Mouse (Mus musculus): Measurements from ENCODE around the gene Mnd1. TPM values are rescaled to one million over a fixed set of nuclear protein-coding genes. Genes with fewer than 3 reads are reported as not detected.
A peak's percentile ranks its signal among the peaks of the same experiment; 100 is the strongest.

Gene Mnd1
- polyA plus RNA-seq (2012; fragmentation: generic; extraction: Trizol): 7.7 TPM

DNA sequence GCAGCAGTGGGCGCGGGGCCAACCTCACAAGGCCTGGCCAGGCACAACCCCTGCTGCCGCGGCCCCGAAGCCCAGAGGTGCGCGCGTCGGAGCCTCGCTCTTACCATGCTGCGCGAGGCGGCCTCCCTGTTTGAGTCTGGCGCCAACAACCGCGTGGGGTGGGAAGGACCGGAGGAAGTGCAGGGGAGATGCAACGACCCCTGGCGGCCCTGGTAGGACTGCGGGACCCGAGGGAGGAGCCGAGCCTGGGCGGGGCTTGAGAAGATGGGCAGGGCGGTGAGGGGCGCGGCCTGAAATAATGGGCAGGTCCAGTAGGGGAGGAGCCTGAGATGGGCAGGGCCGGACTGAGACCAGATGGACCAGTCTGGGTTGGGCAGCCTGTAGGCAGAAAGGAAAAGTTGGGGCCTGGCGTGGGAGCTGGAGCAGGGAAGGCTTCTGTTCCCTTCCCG lies at the start of gene Mnd1:
Gene Mnd1, minus strand, starts transcription at position 229 of the 449 bp plus-strand sequence.
- peak in 1 of 3 experiments; percentile 4 for TF ChIP-seq MYOG (IDR thresholded peaks at IDR 0.05; ENCODE audit: control insufficient read depth in 1 of 3, insufficient read depth in 1 of 3, insufficient read length in 2 of 3, low read depth in 2 of 3)
- no peak for TF ChIP-seq USF1 (IDR thresholded peaks at IDR 0.05; ENCODE audit: low read depth)
- TF ChIP-seq CEBPB (IDR thresholded peaks at IDR 0.05; ENCODE audit: insufficient read depth, poor library complexity, severe bottlenecking): no peak
- TF ChIP-seq POLR2AphosphoS2 (IDR thresholded peaks at IDR 0.05; ENCODE audit: insufficient read length, low read depth): peak; percentile 51
- no peak for TF ChIP-seq TCF12 (IDR thresholded peaks at IDR 0.05; ENCODE audit: insufficient read depth, poor library complexity, severe bottlenecking)
- TF ChIP-seq POLR2A (IDR thresholded peaks at IDR 0.05; ENCODE audit: insufficient read length, low read depth): peak; percentile 52
- peak; percentile 60 for TF ChIP-seq MAX (IDR thresholded peaks at IDR 0.05; ENCODE audit: low read depth)
- no peak for TF ChIP-seq TCF3 (IDR thresholded peaks at IDR 0.05; ENCODE audit: insufficient read length, low read depth)
- peak; percentile 94 for TF ChIP-seq E2F4 (IDR thresholded peaks at IDR 0.05; ENCODE audit: insufficient read depth)
- TF ChIP-seq REST (IDR thresholded peaks at IDR 0.05; ENCODE audit: insufficient read depth, insufficient read length): no peak
- no peak for TF ChIP-seq SRF (IDR thresholded peaks at IDR 0.05; ENCODE audit: control insufficient read depth, insufficient read length, low read depth)
- TF ChIP-seq MYOD1 (IDR thresholded peaks at IDR 0.05; ENCODE audit: control insufficient read depth in 1 of 3, insufficient read length in 2 of 3, low read depth in 2 of 3): no peak
- no peaks in the 10 kb centered on the region for H3K36me3 ChIP-seq (ENCODE audit: control insufficient read depth, insufficient read depth)
- no peak within 1 kb of the TSS for H3ac ChIP-seq (ENCODE audit: control insufficient read depth, insufficient read length)

GRCm38 (mm10) chr3:84204640-84205039 lies 49.1 kb upstream of the Mnd1 start:
- no peak for TF ChIP-seq REST (IDR thresholded peaks at IDR 0.05; ENCODE audit: insufficient read depth, insufficient read length)
- TF ChIP-seq SRF (IDR thresholded peaks at IDR 0.05; ENCODE audit: control insufficient read depth, insufficient read length, low read depth): no peak
- no peak for TF ChIP-seq E2F4 (IDR thresholded peaks at IDR 0.05; ENCODE audit: insufficient read depth)
- no peak for TF ChIP-seq CEBPB (IDR thresholded peaks at IDR 0.05; ENCODE audit: insufficient read depth, poor library complexity, severe bottlenecking)
- TF ChIP-seq USF1 (IDR thresholded peaks at IDR 0.05; ENCODE audit: low read depth): no peak

More for the DNA sequence above, at the start of gene Mnd1:
- Histone ChIP-seq H3K4me3 (peak within 1 kb of the TSS; percentile 12), H3K27me3 (ENCODE audit: control insufficient read depth, insufficient read depth, insufficient read length) (no peaks in the 10 kb centered on the region), H3K79me2 (ENCODE audit: control insufficient read depth, insufficient read depth) (no peaks in the 10 kb centered on the region), H3K4me2 (ENCODE audit: low read depth) (peak within 1 kb of the TSS; percentile 80)

DNA sequence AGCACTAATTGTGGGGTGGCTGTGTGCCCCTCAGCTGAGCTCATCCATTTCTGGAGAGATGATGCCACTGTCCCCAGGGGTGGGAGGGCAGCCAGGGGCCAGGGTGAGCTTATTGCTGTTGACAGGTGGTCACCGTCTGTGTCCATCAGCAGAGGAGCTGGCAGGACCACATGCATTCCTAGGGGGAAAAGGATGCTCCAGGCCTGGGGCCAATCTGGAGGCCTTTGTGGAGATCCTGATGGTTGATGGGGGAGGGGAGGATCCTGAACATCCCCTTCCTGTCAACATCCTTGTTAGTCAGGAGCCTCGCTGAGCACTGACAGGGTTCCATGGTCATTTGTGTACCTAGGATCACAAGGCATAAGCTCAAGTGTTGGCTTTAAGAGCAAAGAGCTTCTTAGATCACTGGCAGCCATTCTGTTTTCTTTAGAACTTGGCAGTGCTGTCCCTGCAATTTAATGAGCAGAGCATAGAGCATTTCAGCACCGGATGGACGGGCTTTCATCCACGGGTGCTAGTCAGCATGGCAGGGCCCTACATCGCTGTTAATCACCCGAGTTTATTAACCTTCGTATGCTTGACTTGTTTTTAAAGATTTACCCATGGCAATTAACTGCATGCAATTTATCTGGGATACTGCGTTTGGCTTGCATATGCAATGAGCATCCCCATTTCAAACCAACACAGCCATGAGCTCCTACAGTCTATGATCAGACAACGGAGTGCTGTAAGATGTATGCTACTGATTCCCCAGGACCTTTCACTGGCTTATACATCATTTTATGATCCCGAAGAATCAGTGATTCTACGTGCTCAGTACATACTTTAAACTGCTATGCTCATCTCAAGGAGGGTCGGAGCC lies 45.2 kb upstream of the Mnd1 start:
- no peak for TF ChIP-seq USF1 (IDR thresholded peaks at IDR 0.05; ENCODE audit: low read depth)
- peak in 1 of 3 experiments; percentile 38 for TF ChIP-seq MYOD1 (IDR thresholded peaks at IDR 0.05; ENCODE audit: control insufficient read depth in 1 of 3, insufficient read length in 2 of 3, low read depth in 2 of 3)
- no peak overlapping the region for H3K4me2 ChIP-seq (ENCODE audit: low read depth)
- no peaks in the 10 kb centered on the region for H3K27me3 ChIP-seq (ENCODE audit: control insufficient read depth, insufficient read depth, insufficient read length)
- H3K4me3 ChIP-seq: no peak overlapping the region
- no peaks in the 10 kb centered on the region for H3K79me2 ChIP-seq (ENCODE audit: control insufficient read depth, insufficient read depth)
- no peak overlapping the region for H3ac ChIP-seq (ENCODE audit: control insufficient read depth, insufficient read length)
- H3K36me3 ChIP-seq (ENCODE audit: control insufficient read depth, insufficient read depth): no peaks in the 10 kb centered on the region

More at GRCm38 (mm10) chr3:84204640-84205039, 49.1 kb upstream of the Mnd1 start:
- no peaks in the 10 kb centered on the region for H3K36me3 ChIP-seq (ENCODE audit: control insufficient read depth, insufficient read depth)
- H3ac ChIP-seq (ENCODE audit: control insufficient read depth, insufficient read length): no peak overlapping the region
- H3K4me2 ChIP-seq (ENCODE audit: low read depth): no peak overlapping the region
- no peak overlapping the region for H3K4me3 ChIP-seq
- H3K27me3 ChIP-seq (ENCODE audit: control insufficient read depth, insufficient read depth, insufficient read length): no peaks in the 10 kb centered on the region
- no peaks in the 10 kb centered on the region for H3K79me2 ChIP-seq (ENCODE audit: control insufficient read depth, insufficient read depth)

DNA sequence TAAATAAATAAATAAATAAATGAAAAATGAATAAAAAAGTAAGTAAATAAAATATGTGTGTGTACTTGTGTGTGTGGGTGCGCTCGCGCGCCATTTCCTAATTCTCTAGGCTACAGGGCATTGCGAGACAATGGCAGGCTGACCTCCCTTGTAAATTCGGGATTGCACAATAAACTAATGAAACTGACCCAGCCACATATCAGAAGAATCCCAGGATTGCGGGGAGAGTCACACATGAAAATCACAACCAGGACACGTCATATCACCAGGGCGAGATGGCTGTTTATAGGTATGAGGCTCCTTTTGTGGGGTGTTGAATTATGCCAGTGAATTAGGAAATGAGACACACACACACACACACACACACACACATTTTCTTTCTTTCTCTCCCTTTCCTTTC lies 43.9 kb upstream of the Mnd1 start:
- no peak overlapping the region for H3ac ChIP-seq (ENCODE audit: control insufficient read depth, insufficient read length)
- no peak overlapping the region for H3K4me2 ChIP-seq (ENCODE audit: low read depth)
- H3K79me2 ChIP-seq (ENCODE audit: control insufficient read depth, insufficient read depth): no peaks in the 10 kb centered on the region
- H3K27me3 ChIP-seq (ENCODE audit: control insufficient read depth, insufficient read depth, insufficient read length): no peaks in the 10 kb centered on the region
- H3K4me3 ChIP-seq: no peak overlapping the region
- TF ChIP-seq REST (IDR thresholded peaks at IDR 0.05; ENCODE audit: insufficient read depth, insufficient read length) (no peak), USF1 (IDR thresholded peaks at IDR 0.05; ENCODE audit: low read depth) (no peak), MAX (IDR thresholded peaks at IDR 0.05; ENCODE audit: low read depth) (no peak), TCF12 (IDR thresholded peaks at IDR 0.05; ENCODE audit: insufficient read depth, poor library complexity, severe bottlenecking) (no peak), MYOG (IDR thresholded peaks at IDR 0.05; ENCODE audit: control insufficient read depth in 1 of 3, insufficient read depth in 1 of 3, insufficient read length in 2 of 3, low read depth in 2 of 3) (no peak), MYOD1 (IDR thresholded peaks at IDR 0.05; ENCODE audit: control insufficient read depth in 1 of 3, insufficient read length in 2 of 3, low read depth in 2 of 3) (no peak), POLR2A (IDR thresholded peaks at IDR 0.05; ENCODE audit: insufficient read length, low read depth) (no peak), CEBPB (IDR thresholded peaks at IDR 0.05; ENCODE audit: insufficient read depth, poor library complexity, severe bottlenecking) (no peak), E2F4 (IDR thresholded peaks at IDR 0.05; ENCODE audit: insufficient read depth) (no peak), SRF (IDR thresholded peaks at IDR 0.05; ENCODE audit: control insufficient read depth, insufficient read length, low read depth) (no peak), POLR2AphosphoS2 (IDR thresholded peaks at IDR 0.05; ENCODE audit: insufficient read length, low read depth) (no peak)
- H3K36me3 ChIP-seq (ENCODE audit: control insufficient read depth, insufficient read depth): no peaks in the 10 kb centered on the region

DNA sequence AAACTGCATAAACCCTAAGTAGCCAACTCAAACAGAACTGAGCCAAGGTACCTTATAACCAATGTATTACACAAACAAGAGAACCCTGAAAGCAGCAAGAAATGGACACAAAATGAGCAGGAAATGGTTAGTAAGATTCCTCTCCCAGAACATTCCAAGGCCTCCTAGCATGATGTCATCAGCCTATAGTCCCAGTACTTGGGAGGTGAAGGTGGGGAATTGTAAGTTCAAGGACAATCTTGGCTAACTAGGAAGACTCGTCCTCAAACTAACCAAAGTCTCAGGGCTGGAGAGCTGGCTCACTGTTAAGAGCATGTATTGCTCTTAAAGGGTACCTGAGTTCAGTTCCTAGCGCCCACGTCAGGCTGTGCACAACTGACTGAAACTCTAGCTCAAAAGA lies 42.6 kb upstream of the Mnd1 start:
- H3K4me2 ChIP-seq (ENCODE audit: low read depth): no peak overlapping the region
- H3K36me3 ChIP-seq (ENCODE audit: control insufficient read depth, insufficient read depth): no peaks in the 10 kb centered on the region
- H3K4me3 ChIP-seq: no peak overlapping the region
- no peak overlapping the region for H3ac ChIP-seq (ENCODE audit: control insufficient read depth, insufficient read length)
- no peak for TF ChIP-seq POLR2A (IDR thresholded peaks at IDR 0.05; ENCODE audit: insufficient read length, low read depth)
- no peak for TF ChIP-seq POLR2AphosphoS2 (IDR thresholded peaks at IDR 0.05; ENCODE audit: insufficient read length, low read depth)
- no peak for TF ChIP-seq E2F4 (IDR thresholded peaks at IDR 0.05; ENCODE audit: insufficient read depth)
- TF ChIP-seq USF1 (IDR thresholded peaks at IDR 0.05; ENCODE audit: low read depth): no peak
- no peak for TF ChIP-seq CEBPB (IDR thresholded peaks at IDR 0.05; ENCODE audit: insufficient read depth, poor library complexity, severe bottlenecking)
- TF ChIP-seq SRF (IDR thresholded peaks at IDR 0.05; ENCODE audit: control insufficient read depth, insufficient read length, low read depth): no peak
- no peak for TF ChIP-seq TCF12 (IDR thresholded peaks at IDR 0.05; ENCODE audit: insufficient read depth, poor library complexity, severe bottlenecking)
- TF ChIP-seq TCF3 (IDR thresholded peaks at IDR 0.05; ENCODE audit: insufficient read length, low read depth): no peak
- TF ChIP-seq MYOG (IDR thresholded peaks at IDR 0.05; ENCODE audit: control insufficient read depth in 1 of 3, insufficient read depth in 1 of 3, insufficient read length in 2 of 3, low read depth in 2 of 3): no peak
- no peak for TF ChIP-seq REST (IDR thresholded peaks at IDR 0.05; ENCODE audit: insufficient read depth, insufficient read length)
- no peak for TF ChIP-seq MYOD1 (IDR thresholded peaks at IDR 0.05; ENCODE audit: control insufficient read depth in 1 of 3, insufficient read length in 2 of 3, low read depth in 2 of 3)
- no peak for TF ChIP-seq MAX (IDR thresholded peaks at IDR 0.05; ENCODE audit: low read depth)
- no peaks in the 10 kb centered on the region for H3K27me3 ChIP-seq (ENCODE audit: control insufficient read depth, insufficient read depth, insufficient read length)
- H3K79me2 ChIP-seq (ENCODE audit: control insufficient read depth, insufficient read depth): no peaks in the 10 kb centered on the region
